Mouse (Mus musculus): ENCODE results near the gene Olfr1446. TPM values are rescaled to one million over a fixed set of nuclear protein-coding genes. Genes with fewer than 3 reads are reported as not detected.

The Olfr1446 gene
- not detected in 2 replicates for polyA plus RNA-seq (2012; rRNA removed)

DNA sequence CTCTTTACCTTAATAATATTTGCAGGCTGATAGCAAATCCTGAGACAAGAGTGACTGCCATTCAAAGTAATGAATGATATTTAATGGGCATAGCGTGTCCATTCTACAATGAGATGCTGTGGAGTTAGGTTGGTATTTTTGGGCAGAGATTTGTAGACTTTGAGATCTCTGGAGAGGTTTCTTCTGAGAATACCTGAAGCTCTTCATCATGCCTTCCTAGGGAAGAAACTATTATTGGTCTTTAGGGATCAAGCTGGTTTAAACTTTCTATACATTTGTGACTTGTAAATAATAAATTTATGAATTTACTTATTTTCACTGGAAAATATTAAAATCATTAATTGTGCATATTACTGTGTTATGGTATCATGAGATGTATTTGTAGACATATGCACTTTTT is at the start of gene Olfr1446:
Gene Olfr1446 (minus strand): TSS at position 101 of the 400 bp plus-strand sequence.
- TF ChIP-seq POLR2A (IDR thresholded peaks at IDR 0.05; ENCODE audit: extremely low read depth, insufficient read depth, low read length) (no peak), CTCF (IDR thresholded peaks at IDR 0.05; ENCODE audit: extremely low read depth, insufficient read depth, low read length) (no peak)
- H3K4me3 ChIP-seq (ENCODE audit: insufficient read depth, low read length): no peak within 1 kb of the TSS
- no peaks in the 10 kb centered on the region for H3K4me1 ChIP-seq (ENCODE audit: control insufficient read depth, insufficient read depth, low read length)
- no peak within 1 kb of the TSS for H3K27ac ChIP-seq (ENCODE audit: insufficient read depth, low read length)

DNA sequence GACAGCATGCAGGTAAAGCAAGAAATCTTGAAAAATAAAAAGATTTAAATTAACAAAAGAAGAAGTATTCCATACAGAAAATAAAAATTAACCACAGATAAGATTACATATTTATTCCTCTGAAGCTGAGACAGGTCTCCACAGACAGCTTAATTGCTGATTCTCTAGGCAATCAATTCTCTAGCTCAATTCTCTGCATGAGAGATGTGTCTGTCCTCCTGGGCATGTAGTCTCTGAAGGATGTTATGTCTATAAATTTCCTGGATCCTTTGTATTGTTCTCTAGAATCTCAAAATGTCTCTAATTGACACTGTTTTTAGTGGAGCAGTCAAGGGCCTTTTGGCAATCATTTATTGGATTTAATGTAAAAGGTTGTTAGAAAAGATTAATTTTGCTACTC is 37.2 kb upstream of the Olfr1446 start, which contains the start of gene Olfr1449:
Gene Olfr1449 (plus strand): TSS at position 301 of the 400 bp plus-strand sequence.
- Histone ChIP-seq H3K27ac (ENCODE audit: insufficient read depth, low read length) (no peak within 1 kb of the TSS), H3K4me1 (ENCODE audit: control insufficient read depth, insufficient read depth, low read length) (no peaks in the 10 kb centered on the region), H3K4me3 (ENCODE audit: insufficient read depth, low read length) (no peak within 1 kb of the TSS)
- TF ChIP-seq CTCF (IDR thresholded peaks at IDR 0.05; ENCODE audit: extremely low read depth, insufficient read depth, low read length) (no peak), POLR2A (IDR thresholded peaks at IDR 0.05; ENCODE audit: extremely low read depth, insufficient read depth, low read length) (no peak)

DNA sequence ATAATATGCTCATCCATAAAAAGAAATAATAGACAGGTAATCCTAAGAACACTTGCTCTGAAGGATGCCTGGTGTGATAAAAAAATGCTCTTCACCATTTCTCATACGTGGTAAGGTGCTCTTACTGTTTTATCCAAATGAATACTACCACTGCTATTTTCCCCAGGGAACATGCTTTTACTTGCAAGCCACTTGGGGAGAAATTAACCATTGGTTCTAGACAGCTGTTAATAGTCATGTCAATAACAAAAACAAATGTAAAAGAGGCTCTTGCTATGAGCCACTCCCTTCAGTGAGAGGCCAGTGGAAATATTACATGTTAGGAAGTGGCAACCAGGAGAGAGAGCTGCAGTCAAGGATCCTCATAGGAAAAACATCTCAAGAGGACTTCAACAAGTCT is 31.0 kb upstream of the Olfr1446 start, which contains the start of gene Olfr1448:
Gene Olfr1448 (minus strand): TSS at position 101 of the 400 bp plus-strand sequence.
- Histone ChIP-seq H3K4me1 (ENCODE audit: control insufficient read depth, insufficient read depth, low read length) (no peaks in the 10 kb centered on the region), H3K27ac (ENCODE audit: insufficient read depth, low read length) (no peak within 1 kb of the TSS)
- TF ChIP-seq CTCF (IDR thresholded peaks at IDR 0.05; ENCODE audit: extremely low read depth, insufficient read depth, low read length): no peak
- TF ChIP-seq POLR2A (IDR thresholded peaks at IDR 0.05; ENCODE audit: extremely low read depth, insufficient read depth, low read length): no peak

DNA sequence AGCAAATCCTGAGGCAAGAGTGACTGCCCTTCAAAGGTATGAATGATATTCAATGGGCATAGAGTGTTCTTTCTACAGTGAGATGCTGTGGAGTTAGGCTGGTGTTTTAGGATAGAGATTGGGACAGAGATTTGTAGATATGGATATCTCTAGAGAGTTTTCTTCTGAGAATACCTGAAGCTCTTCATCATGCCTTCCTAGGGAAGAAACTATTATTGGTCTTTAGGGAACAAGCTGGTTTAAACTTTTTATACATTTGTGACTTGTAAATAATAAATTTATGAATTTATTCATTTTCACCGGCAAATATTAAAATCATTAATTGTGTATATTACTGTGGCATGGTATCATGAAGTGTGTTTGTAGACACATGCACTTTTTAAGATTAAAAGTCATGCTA is 10.3 kb upstream of the Olfr1446 start, which contains the start of gene Olfr1447:
Gene Olfr1447 (minus strand): TSS at position 101 of the 400 bp plus-strand sequence.
- no peak for TF ChIP-seq CTCF (IDR thresholded peaks at IDR 0.05; ENCODE audit: extremely low read depth, insufficient read depth, low read length)
- TF ChIP-seq POLR2A (IDR thresholded peaks at IDR 0.05; ENCODE audit: extremely low read depth, insufficient read depth, low read length): no peak
- Histone ChIP-seq H3K27ac (ENCODE audit: insufficient read depth, low read length) (no peak within 1 kb of the TSS), H3K4me1 (ENCODE audit: control insufficient read depth, insufficient read depth, low read length) (no peaks in the 10 kb centered on the region), H3K4me3 (ENCODE audit: insufficient read depth, low read length) (no peak within 1 kb of the TSS)

More for the DNA sequence above, 31.0 kb upstream of the Olfr1446 start, which contains the start of gene Olfr1448:
- no peak within 1 kb of the TSS for H3K4me3 ChIP-seq (ENCODE audit: insufficient read depth, low read length)

DNA sequence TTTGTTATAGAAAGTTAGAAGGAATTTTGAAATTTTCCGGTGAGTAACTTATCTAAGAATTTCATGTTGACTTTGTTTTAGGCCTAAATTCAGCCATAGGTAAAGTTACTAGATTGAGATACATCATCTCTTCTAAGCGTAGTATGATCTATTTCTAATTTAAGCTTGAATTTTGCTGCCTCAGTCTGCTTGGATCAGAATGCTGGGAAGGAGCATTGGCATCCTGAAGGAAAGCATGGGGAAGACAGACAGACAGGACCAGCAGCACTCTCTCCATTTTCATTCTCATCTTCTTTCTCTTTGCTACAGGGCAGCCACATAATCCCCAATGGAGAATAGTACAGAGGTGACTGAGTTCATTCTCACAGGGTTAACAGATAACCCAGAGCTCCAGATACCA is 9.8 kb downstream of the Olfr1446 start, which contains the start of gene Olfr1445:
Gene Olfr1445 (plus strand): TSS at position 301 of the 400 bp plus-strand sequence.
- Histone ChIP-seq H3K27ac (ENCODE audit: insufficient read depth, low read length) (no peak within 1 kb of the TSS), H3K4me3 (ENCODE audit: insufficient read depth, low read length) (no peak within 1 kb of the TSS), H3K4me1 (ENCODE audit: control insufficient read depth, insufficient read depth, low read length) (no peaks in the 10 kb centered on the region)
- TF ChIP-seq POLR2A (IDR thresholded peaks at IDR 0.05; ENCODE audit: extremely low read depth, insufficient read depth, low read length) (no peak), CTCF (IDR thresholded peaks at IDR 0.05; ENCODE audit: extremely low read depth, insufficient read depth, low read length) (no peak)

DNA sequence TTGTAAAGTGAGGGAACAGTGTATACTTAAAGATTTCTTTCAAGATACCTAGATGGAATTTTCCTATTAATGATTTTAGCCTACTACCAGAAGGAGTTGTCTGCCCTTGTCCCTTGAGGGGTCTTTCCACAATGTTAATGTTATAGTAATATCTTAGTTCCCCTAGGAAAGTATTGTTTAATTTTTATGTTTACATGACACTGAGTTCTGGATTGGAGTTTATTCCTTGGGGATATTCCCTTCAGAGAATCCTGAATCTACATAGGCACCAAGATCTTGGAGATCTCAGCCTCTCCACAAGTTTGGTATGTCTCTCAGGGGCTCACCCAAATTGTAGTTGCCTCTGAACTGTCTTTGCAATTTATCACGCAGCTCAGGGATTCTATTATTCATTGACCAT is 36.3 kb downstream of the Olfr1446 start, which contains the start of gene Olfr1444:
Gene Olfr1444 (plus strand): TSS at position 301 of the 400 bp plus-strand sequence.
- TF ChIP-seq POLR2A (IDR thresholded peaks at IDR 0.05; ENCODE audit: extremely low read depth, insufficient read depth, low read length) (no peak), CTCF (IDR thresholded peaks at IDR 0.05; ENCODE audit: extremely low read depth, insufficient read depth, low read length) (no peak)
- no peak within 1 kb of the TSS for H3K27ac ChIP-seq (ENCODE audit: insufficient read depth, low read length)

DNA sequence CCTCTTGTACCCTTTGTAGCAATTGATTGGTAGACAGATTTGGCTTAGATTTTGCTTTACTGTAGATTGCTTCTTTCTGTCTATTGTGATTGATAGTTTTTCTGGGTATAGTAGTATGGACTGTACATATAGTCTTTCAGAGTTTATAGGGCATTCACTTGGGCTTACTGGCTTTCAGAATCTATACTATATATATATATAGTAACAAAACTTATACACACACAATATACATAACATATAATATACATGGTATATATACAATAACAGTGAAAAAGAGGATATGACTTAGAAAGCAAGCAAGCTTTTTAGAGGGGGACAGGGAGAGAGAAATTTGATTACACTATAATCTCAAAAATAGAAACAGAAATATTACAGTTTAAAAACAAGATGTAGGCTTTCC is 46.9 kb downstream of the Olfr1446 start, which contains the start of gene Gm5244:
Gene Gm5244 (plus strand): TSS at position 301 of the 400 bp plus-strand sequence.
- TF ChIP-seq POLR2A (IDR thresholded peaks at IDR 0.05; ENCODE audit: extremely low read depth, insufficient read depth, low read length): no peak
- TF ChIP-seq CTCF (IDR thresholded peaks at IDR 0.05; ENCODE audit: extremely low read depth, insufficient read depth, low read length): no peak
- no peak within 1 kb of the TSS for H3K4me3 ChIP-seq (ENCODE audit: insufficient read depth, low read length)

More for the DNA sequence above, 36.3 kb downstream of the Olfr1446 start, which contains the start of gene Olfr1444:
- Histone ChIP-seq H3K4me3 (ENCODE audit: insufficient read depth, low read length) (no peak within 1 kb of the TSS), H3K4me1 (ENCODE audit: control insufficient read depth, insufficient read depth, low read length) (no peaks in the 10 kb centered on the region)

DNA sequence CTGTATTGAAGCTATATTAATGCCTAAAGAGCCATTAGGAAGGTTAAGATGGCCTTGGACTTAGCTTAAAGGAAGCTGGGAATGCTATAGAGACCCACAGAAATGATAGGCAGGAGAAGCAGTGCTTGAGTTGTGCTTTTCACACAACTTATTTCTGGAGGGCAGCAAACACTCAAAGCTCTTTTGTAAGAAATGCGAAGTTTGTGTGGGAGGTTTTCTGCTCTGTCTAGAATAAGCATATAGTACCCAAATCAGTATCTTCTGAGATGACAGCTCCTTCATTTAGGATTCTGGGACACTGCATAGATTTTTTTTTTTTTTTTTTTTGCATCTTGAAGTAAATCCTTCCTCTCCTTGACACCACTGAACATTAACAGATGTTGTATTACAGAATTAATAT is 54.8 kb downstream of the Olfr1446 start:
- Histone ChIP-seq H3K4me3 (ENCODE audit: insufficient read depth, low read length) (no peak overlapping the region), H3K4me1 (ENCODE audit: control insufficient read depth, insufficient read depth, low read length) (no peaks in the 10 kb centered on the region)

More for the DNA sequence above, 46.9 kb downstream of the Olfr1446 start, which contains the start of gene Gm5244:
- Histone ChIP-seq H3K27ac (ENCODE audit: insufficient read depth, low read length) (no peak within 1 kb of the TSS), H3K4me1 (ENCODE audit: control insufficient read depth, insufficient read depth, low read length) (no peaks in the 10 kb centered on the region)

More for the DNA sequence above, 54.8 kb downstream of the Olfr1446 start:
- no peak overlapping the region for H3K27ac ChIP-seq (ENCODE audit: insufficient read depth, low read length)
- no peak for TF ChIP-seq CTCF (IDR thresholded peaks at IDR 0.05; ENCODE audit: extremely low read depth, insufficient read depth, low read length)
- TF ChIP-seq POLR2A (IDR thresholded peaks at IDR 0.05; ENCODE audit: extremely low read depth, insufficient read depth, low read length): no peak

Other genes starting within 250 kb of the Olfr1446 start
- not detected in 2 replicates for gene Olfr1442, start 223.1 kb downstream of the Olfr1446 start, polyA plus RNA-seq (2012; rRNA removed)
- not detected in 2 replicates for gene Olfr1443, start 215.4 kb downstream of the Olfr1446 start, polyA plus RNA-seq (2012; rRNA removed)
- not detected in 2 replicates for gene Keg1, start 197.7 kb downstream of the Olfr1446 start, polyA plus RNA-seq (2012; rRNA removed)
- 2.1 and 3.2 TPM in 2 replicates for gene Cntf, start 127.9 kb downstream of the Olfr1446 start, polyA plus RNA-seq (2012; rRNA removed)
- 51.3 and 55.9 TPM in 2 replicates for gene Zfp91, start 97.4 kb downstream of the Olfr1446 start, polyA plus RNA-seq (2012; rRNA removed)
- 2.6 TPM in 2 replicates for gene Lpxn, start 97.3 kb downstream of the Olfr1446 start, polyA plus RNA-seq (2012; rRNA removed)
- gene Gm5244, start 46.8 kb downstream of the Olfr1446 start, polyA plus RNA-seq (2012; rRNA removed): not detected in 2 replicates
- not detected in 2 replicates for gene Olfr1444, start 36.2 kb downstream of the Olfr1446 start, polyA plus RNA-seq (2012; rRNA removed)
- gene Olfr1445, start 9.7 kb downstream of the Olfr1446 start, polyA plus RNA-seq (2012; rRNA removed): not detected in 2 replicates
- not detected in 2 replicates for gene Olfr1447, start 10.2 kb upstream of the Olfr1446 start, polyA plus RNA-seq (2012; rRNA removed)
- not detected in 2 replicates for gene Olfr1448, start 30.9 kb upstream of the Olfr1446 start, polyA plus RNA-seq (2012; rRNA removed)
- gene Olfr1449, start 37.3 kb upstream of the Olfr1446 start, polyA plus RNA-seq (2012; rRNA removed): not detected in 2 replicates
- gene Olfr1450, start 56.7 kb upstream of the Olfr1446 start, polyA plus RNA-seq (2012; rRNA removed): not detected in 2 replicates
- gene Olfr1451, start 101.5 kb upstream of the Olfr1446 start, polyA plus RNA-seq (2012; rRNA removed): not detected in 2 replicates
- not detected in 2 replicates for gene Olfr1453, start 134.8 kb upstream of the Olfr1446 start, polyA plus RNA-seq (2012; rRNA removed)
- not detected in 2 replicates for gene Olfr1454, start 167.1 kb upstream of the Olfr1446 start, polyA plus RNA-seq (2012; rRNA removed)
- not detected in 2 replicates for gene Olfr1457, start 204.4 kb upstream of the Olfr1446 start, polyA plus RNA-seq (2012; rRNA removed)
- gene Olfr1458, start 213.3 kb upstream of the Olfr1446 start, polyA plus RNA-seq (2012; rRNA removed): not detected in 2 replicates

Measured in cortical plate, adult 2 months (tissue).